Mouse (Mus musculus): ENCODE results near the gene Smg6.

Gene Smg6

DNA sequence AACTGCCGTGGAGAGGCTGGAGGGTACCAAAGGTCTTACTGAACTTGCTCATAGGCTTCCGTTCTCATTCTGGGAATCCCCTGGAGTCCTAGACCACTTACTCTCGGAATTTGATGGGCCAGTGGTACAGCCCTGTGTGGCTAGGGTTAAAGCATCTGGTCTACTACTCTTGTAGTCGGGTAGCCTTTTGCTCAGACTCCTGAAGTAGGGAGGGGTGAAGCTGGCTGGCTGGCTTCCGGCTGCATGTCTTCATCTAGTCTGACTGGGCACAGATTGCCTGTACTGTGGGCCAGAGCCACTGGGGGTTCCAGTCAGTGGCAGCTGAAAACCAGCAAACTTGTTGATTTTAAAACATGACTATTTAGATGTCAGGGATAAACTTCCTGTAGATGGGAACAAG lies 167.0 kb downstream of the Smg6 start:
- DNase-seq (ENCODE audit: extremely low spot score, low read depth, low spot score), result no peak

DNA sequence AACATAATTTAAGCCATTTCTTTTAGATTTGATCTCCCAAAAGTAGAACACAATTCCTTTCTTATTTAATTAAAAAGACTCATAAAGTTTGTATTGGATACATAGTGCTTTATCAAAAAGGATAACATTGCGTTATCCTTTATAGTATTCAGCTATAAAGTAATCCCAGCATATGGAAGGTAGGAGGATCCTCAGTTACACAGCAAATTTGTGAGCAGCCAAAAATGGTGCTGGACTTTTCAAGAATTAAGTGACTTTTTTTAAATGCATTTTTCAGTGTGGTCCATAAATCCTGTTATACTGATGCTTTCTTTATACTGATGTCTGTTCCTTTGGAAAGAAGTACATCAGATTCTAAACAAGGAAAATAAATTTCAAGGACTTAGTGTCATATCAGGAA lies 169.1 kb downstream of the Smg6 start:
- no peak for DNase-seq (ENCODE audit: extremely low spot score, low read depth, low spot score)

DNA sequence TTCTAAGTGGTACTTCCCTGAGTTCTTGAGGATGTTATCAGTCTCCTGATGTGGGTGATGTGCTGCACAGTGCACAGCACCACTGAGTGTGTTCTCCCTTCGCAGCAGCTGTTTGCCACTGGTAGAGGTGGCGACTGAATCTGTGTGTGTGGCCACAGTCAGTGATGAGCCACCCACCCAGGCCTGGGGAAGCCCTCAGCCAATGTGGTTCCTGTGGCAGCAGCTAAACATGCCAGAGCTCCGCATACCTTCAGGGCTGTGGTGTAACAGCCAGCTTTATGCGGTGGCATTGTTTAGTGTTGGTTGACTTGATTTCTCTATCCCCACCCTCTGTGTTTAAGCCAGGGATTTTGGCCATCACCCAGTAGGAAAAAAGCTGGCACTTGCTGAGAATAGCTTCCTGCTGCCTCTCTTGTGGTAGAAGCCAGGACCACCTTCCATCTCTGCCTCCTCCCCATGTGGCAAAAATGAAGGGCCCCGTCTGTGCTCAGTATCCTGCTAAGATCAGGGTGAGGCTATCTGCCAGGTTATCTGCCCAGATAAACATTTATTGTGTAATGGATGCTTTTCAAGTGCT lies 177.2 kb downstream of the Smg6 start:
- no peak for DNase-seq (ENCODE audit: extremely low spot score, low read depth, low spot score)

DNA sequence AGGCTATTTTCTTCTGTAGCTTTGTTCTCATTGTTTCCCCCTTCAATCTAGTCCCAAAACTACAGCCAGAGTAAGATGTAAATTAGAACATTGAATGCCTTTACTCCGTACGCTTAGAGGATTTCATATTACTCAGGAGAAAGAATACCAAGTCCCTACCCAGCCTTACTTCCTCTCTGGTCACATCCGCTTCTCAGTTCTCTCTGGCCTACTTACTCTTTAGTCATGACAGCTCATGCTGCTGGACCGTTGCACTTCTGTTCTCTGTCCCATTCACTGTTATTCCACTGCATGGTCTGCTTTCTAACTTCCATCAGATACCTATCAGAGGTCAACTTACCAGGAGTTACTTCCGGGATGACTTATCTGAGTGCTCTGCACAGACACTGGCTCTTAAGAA lies 181.0 kb downstream of the Smg6 start:
- DNase-seq (ENCODE audit: extremely low spot score, low read depth, low spot score), result no peak

DNA sequence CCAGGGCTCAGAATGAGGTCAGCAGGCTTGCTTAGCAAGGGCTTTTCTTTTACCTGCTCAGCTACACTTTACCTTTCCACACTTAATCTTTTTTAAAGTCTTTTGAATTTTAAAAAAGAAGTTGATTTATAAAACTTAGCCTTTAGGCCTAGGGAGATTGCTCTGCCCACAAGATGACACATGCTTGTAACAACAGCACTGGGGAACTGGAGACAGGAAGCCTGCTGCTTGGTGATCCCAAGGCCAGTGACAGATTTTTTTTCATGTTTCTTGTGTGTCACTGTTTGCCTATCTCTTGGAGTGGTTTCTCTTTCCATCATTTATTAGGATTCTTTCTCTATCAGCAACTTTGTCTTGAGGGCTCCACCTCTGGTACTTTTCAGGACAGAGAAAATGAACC lies 183.3 kb downstream of the Smg6 start:
- DNase-seq (ENCODE audit: extremely low spot score, low read depth, low spot score), result no peak

DNA sequence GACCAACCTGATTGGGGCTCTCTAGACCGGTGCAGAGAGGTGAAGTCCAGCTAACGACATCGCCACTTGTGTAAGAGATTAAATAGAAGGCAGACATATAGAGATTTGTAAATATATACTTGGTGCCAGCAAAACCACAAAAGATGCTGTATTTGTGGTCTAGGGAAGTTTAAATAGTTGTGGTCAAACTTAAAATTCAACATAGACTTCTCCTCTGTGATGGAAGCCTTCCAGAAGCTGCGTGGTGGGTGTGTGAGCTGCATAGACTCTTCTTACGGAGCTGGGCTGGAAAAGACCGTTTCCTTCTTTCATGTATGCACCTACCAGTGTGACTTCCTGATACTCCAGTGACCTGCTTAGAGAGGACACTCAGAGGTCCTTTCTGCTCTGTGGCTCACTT lies 190.8 kb downstream of the Smg6 start:
- no peak for DNase-seq (ENCODE audit: extremely low spot score, low read depth, low spot score)

DNA sequence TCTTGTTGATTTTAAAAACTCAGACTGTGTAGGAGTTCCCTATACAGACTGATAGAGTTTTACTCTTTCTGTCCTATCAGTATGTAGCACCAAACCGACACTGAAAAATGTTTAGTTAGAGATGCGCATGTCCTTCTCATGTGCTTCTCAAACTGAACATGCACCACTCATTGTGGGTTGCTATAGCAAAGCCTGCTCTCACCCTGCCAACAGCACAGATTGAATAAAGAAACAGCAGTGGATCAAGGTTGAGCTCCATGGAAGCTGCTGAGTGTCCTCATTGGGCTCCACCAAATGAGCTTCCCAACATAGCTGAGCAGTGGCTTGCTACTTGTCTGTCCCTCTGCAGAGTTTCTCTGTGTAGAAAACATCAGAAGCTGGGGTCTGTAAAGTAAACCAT lies 192.5 kb downstream of the Smg6 start:
- DNase-seq (ENCODE audit: extremely low spot score, low read depth, low spot score), result no peak

DNA sequence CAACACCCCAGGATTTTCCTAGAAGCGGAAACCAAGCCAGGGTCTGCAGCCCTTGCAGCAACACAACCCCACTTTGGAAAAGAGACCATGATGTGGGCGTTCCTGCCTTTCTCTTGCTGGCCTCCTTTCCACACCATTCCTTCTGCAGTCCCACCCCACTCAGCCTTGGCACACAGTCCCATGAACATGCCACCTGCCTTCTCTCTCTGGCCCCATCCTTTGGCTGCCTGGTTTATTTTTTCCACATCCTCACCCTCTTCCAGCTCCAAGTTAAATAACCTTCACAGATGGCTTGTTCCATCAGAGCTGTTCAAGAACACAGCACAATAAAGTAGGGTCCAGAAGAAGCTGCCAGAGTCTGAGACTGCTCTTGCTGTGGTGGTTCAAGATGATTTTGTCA lies 193.7 kb downstream of the Smg6 start:
- DNase-seq (ENCODE audit: extremely low spot score, low read depth, low spot score), result no peak

DNA sequence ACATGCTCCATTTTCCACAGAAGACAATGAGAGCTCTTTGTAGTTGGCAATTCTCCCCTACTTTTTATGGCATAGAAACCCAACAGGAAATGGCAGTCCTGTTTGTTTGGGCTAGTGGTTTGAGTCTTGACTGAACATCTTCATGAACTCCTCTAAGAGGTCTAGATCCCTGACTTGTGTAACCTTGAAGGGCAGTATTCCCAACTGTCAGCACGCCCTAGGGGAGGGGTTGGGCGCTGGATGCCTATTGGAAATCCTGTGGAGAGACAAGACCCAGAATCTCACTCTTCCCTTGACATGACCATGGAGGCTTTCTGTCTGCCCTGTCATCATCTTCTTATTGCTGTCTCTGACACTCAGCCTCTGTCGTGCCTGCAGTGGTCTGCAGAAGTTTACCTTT lies 194.2 kb downstream of the Smg6 start:
- DNase-seq (ENCODE audit: extremely low spot score, low read depth, low spot score), result no peak

DNA sequence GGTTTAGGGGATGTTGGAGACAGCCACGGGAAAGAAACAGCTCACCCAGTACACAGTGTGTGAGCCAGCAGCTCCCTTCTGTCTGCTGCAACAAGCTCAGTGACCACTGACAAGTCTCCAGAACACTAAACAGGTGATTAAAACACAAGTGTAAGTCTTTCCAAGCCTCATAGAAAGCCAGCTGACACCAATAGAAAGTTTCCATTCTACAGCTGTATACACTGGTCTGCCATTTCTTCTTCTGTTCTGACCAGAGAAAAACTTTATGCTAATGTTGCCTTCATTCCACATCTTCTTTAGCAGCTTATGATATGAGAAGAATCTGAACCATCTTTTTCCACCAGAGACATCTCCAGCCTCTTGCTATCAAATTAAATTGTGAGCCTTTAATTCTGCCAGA lies 195.7 kb downstream of the Smg6 start:
- DNase-seq (ENCODE audit: extremely low spot score, low read depth, low spot score), result no peak

DNA sequence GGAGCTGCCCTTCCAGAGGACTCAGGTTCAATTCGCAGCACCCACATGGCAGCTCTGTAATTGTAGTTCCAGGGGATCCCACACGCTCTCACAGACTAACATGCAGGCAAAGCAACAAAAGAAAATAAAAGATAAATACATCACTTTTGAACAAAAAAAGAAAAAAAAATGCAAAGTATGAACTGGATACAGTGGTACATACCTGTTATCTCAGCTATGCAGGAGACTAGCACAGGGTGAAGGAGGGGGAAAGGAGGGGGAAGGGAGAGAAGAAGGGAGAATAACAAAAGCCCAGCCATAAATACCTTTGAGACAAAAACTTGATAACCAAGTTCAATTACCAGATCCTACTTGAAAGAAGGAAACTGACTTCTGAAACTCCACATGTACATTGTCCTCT lies 198.8 kb downstream of the Smg6 start:
- no peak for DNase-seq (ENCODE audit: extremely low spot score, low read depth, low spot score)

DNA sequence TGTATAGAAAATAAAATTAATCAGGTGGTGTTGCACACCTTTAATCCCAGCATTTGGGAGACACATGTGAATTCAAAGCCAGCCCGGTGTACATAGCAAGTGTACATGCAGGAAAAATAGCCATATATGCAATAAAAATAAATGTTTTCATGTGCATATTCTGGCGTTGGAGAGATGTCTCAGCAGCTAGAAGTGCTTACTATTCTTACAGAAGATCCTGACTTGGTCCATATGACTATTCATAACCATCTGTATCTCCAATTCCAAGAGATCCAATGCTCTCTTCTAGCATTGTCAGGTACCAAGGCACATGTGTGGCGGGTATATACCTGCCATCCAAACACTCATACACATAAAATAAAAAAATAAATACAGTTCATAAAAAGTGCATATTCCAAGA lies 200.8 kb downstream of the Smg6 start:
- no peak for DNase-seq (ENCODE audit: extremely low spot score, low read depth, low spot score)

DNA sequence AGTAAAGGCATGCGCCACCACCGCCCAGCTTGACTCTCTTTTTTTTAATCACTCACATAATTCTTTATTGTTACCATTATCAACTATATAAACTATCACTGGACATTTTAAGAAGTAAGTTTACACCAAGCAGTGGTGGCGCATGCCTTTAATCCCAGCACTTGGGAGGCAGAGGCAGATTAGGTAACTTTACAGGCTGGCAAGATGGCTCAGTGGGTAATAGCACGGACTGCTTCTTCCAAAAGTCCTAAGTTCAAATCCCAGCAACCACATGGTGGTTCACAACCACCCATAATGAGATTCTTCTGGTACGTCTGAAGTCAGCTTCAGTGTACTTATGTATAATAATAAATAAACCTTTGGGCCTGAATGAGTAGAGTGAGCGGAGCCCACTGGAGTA lies 203.9 kb downstream of the Smg6 start:
- DNase-seq (ENCODE audit: extremely low spot score, low read depth, low spot score), result no peak

DNA sequence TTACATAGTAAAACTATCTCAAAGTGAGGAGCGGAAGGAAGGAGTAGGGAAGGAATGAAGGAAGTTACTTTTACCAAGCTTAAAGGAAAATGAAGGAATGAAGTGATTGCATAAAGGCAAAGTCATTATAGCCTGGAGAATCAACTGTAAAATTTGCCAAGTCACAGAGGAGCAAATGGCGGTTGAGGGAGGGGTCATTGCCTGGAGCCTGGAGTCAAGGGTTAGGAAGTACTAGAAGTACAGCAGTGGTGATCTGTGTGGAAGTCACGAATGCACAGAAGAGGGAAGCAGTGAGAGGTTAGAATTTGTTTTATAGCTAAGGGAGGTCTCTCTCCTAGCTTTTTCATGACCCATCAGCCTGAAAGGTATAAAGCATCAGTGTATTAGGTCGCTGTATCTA lies 205.7 kb downstream of the Smg6 start:
- no peak for DNase-seq (ENCODE audit: extremely low spot score, low read depth, low spot score)

DNA sequence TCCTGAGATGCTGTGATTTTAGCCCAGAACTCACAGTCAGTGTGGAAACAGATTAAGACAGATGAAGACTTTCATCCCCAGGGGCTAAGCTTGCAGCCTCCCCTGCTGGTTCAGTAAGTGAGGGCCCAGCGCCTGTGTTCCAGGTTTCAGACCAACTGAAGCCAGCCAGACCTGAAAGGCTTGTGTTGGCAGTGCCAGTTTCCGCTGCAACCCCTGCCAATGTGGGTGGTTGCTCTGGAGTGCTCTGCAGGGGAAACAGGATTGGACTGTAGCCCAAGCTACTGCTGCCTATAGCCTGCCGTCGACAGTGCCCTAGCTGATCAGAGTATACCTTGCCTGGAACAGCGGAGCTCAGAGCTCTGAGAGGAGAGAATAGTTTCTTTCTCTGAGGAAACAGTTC lies 206.7 kb downstream of the Smg6 start:
- DNase-seq (ENCODE audit: extremely low spot score, low read depth, low spot score), result no peak

DNA sequence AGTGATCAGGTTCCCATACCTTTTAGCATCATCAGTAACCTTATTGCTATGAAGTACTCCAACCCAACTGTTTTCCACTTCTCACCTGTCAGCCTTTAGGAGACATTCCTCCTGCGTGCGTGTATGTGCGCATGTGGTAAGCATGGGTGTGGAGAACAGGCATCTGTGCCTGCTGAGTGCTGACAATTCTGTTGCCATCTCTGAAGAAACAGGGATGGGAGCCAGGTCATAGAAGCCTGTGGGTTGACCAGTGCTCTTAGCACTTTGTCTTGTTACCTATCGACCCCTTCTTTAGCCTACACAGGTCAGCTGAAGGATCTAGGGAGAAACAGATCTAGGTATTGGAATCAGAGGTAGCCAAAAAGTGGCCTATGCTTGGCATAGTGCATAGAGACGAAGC lies 207.8 kb downstream of the Smg6 start:
- DNase-seq (ENCODE audit: extremely low spot score, low read depth, low spot score), result no peak

DNA sequence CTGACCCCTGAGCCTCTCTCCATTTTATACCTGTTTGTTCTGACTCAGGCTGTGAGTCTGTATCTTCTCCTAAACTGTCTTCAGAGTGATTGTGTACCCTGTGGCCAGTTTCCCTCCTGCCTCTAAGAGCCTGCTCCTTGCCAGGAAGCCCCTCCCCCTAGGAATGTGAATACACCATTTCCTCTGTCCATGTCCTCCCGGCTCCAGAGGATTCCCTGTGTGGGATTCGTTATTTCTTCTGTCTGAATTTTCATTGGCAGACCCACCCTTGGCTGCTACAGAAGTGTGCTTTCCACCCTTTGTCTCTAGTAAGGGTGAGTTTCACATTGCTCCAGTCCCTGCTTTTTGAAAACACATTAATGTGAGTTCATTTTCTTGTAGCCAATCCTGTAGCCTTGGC lies 208.3 kb downstream of the Smg6 start:
- DNase-seq (ENCODE audit: extremely low spot score, low read depth, low spot score), result no peak

DNA sequence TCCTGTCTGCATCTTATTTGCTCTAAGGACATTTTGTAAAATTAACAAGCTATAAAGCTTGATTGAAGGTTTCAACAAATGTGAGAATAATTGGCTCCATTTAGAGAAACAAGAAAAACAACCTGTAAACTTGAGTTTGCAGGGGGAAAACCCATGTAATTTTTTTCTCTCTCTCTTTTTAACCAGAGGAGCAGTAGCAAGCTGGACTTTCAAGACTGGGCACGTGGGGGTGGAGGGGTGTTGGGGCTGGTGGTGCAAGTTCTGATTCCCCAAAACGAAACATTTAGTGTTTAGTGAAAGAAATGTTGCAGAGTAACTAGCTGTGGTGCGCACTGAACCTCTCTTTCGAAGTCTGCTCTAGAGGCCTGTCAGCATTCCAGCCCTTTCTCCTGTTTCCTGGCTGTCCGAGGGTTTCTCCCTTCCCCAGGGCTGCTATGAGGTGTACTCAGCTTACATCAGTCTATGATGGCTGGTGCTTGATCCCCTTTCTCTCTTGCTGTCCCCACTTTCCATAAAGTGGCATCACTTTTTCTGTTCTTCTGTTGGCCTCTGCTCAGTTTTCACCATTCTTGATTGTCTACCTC lies 209.0 kb downstream of the Smg6 start:
- no peak for DNase-seq (ENCODE audit: extremely low spot score, low read depth, low spot score)

DNA sequence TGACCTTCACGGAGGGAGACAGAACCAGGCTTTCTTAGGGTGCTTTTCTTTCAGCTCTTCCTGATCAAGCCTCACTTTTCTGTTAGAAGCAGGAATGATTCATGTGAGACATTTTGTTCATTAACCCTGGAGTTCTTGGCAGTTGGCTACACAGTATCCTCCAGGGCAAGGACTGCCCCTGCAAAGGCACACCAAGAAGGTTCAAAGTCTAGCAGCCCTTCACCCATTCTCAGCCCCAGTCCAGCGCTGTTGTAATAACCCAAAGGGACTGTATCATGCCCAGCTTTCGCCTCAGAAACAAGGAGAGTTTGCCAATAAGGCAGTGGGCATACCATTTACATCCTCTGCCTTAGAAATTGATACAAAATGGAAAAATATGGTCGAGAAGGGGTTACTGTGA lies 209.7 kb downstream of the Smg6 start:
- no peak for DNase-seq (ENCODE audit: extremely low spot score, low read depth, low spot score)

DNA sequence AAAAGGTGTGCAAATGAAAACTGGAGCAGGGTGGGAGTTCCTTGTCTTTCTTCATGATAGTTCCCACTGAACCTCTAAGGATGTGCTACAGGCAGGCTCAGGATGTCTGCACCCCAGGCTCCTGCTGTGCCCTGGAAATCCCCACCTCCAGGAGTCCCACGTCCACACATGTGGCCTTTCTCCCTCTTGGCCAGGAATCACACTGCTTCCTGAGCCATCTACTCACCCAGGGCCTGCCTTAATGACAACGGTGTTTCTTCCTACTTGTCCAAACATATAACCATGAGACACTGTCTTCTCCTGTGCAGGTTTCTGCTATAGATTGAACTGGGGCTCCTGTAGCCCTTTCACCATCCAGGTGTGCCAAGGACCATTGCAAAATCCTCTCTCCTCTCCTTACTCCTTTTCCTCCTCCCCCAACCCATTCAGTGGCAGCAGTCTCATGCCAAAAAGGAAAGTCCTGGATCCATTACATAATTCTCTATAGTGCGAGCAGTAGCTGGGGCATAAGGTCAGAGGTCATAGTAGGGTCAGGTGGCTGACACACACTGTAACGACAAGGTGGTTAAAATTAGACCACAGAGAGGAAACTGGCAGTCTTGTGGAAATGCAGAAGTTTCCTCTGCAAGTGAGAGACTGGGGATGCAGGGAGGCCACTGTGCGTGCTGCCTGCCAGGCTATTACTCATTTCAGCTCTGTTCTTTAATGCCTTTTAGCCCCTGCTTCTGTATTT lies 211.2 kb downstream of the Smg6 start:
- DNase-seq (ENCODE audit: extremely low spot score, low read depth, low spot score), result no peak

DNA sequence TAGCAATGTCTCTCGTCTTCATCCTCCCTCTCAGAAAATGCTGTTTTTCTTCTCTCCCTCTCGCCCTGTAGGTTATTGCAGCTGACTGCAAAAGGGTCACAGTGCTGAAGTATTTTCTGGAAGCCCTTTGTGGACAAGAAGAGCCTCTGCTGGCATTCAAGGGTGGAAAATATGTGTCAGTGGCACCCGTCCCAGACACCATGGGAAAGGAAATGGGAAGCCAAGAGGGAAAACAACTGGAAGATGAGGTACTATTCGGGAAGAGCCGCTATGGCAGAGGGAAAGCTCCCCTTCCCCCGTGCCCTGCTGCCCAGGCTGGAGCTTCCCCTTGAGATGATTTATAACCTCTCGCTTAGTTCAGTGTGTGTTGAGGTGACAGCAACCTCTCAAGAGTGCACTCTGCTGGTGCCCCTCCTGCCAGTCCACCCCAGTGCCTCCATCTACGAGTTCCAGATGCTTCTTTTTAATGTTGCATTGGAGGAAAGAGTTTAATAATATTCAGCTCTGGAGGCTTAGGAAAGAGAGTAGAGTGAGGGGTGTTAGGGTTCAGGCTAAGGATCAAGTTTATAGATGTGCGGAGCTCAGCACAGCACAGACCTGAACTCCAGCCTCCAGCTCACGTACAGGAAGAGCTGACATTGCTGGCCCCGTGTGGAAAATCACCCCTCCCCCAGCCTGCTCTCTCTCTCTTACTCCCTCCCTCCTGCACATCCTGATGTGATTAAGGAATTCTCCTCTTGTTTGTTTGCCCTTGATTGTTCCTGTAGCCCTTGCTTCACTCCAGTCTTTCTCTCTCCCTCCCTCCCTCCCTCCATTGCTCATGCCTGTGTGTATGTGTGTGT lies 213.7 kb downstream of the Smg6 start:
- DNase-seq (ENCODE audit: extremely low spot score, low read depth, low spot score), result no peak

DNA sequence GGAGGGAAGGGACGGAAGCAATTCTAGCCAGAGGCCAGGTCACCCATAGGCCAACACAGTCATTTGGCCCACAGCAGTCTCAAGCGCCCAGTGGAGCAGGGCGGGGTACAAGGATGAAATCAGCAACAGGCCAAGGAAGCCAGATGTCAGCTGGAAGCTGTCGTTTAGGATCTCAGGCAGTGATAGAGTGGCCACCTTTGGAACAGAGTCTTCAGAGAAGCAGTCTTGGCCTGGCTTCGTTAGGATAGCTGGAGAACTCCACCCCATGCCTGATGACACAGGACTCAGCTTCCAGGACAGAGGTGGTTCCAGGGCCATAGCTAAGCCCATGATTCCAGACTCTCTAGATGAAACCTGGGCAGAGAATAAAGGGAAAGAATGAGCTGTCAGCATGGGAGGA lies 214.8 kb downstream of the Smg6 start:
- DNase-seq (ENCODE audit: extremely low spot score, low read depth, low spot score), result no peak

All from hindlimb bud, embryonic 11.5 days (tissue).